Mouse (Mus musculus): ENCODE data around the gene Fam167b. TPM values are rescaled to one million over a fixed set of nuclear protein-coding genes. Genes with fewer than 3 reads are reported as not detected.

Gene Fam167b
- polyA plus RNA-seq, 1 experiment from 2014 or later = 5.1 TPM

- peak; percentile 69 for ATAC-seq (replicated peaks; ENCODE audit: extremely low read depth, insufficient read depth, low FRiP score)
- 1% methylated on average over 36 of the region's 36 CpGs for whole genome bisulfite sequencing
These were observed 6.7 kb upstream of the Fam167b start for GRCm38 (mm10) chr4:129584884-129585608.

GRCm38 (mm10) chr4:129584370-129584769 is 6.0 kb upstream of the Fam167b start:
- H3K4me1 ChIP-seq (ENCODE audit: control insufficient read depth, insufficient read depth, low read length) = peaks cover 8% of the 10 kb centered on the region; the same call in 1 of the 2 replicates
- peak overlapping the region; percentile 76 for H3K9ac ChIP-seq (ENCODE audit: low read length)
- no peaks in the 10 kb centered on the region for H3K9me3 ChIP-seq (replicated peaks; ENCODE audit: control insufficient read depth, low read length)
- peak overlapping the region; percentile 73 for H3K27ac ChIP-seq (ENCODE audit: low read length)
- H3K36me3 ChIP-seq (ENCODE audit: control insufficient read depth, insufficient read depth) = no peaks in the 10 kb centered on the region
- H3K4me2 ChIP-seq (ENCODE audit: low read depth, low read length) = peak overlapping the region; percentile 85
- no peaks in the 10 kb centered on the region for H3K27me3 ChIP-seq (ENCODE audit: control insufficient read depth, insufficient read depth, low read length)
- no peak; the same call in 1 of the 2 replicates for ATAC-seq (replicated peaks; ENCODE audit: extremely low read depth, insufficient read depth, low FRiP score)
- H3K4me3 ChIP-seq (ENCODE audit: low read length) = peak overlapping the region; percentile 62
- WGBS = 70% methylated on average over 1 of the region's 1 CpGs

More at GRCm38 (mm10) chr4:129584884-129585608, 6.7 kb upstream of the Fam167b start:
- no peaks in the 10 kb centered on the region for H3K27me3 ChIP-seq (ENCODE audit: control insufficient read depth, insufficient read depth, low read length)
- H3K4me2 ChIP-seq (ENCODE audit: low read depth, low read length) = peak overlapping the region; percentile 85
- H3K4me1 ChIP-seq (ENCODE audit: control insufficient read depth, insufficient read depth, low read length) = peaks cover 8% of the 10 kb centered on the region; the same call in 1 of the 2 replicates
- H3K4me3 ChIP-seq (ENCODE audit: low read length) = peak overlapping the region; percentile 62
- H3K9me3 ChIP-seq (replicated peaks; ENCODE audit: control insufficient read depth, low read length) = no peaks in the 10 kb centered on the region
- peak overlapping the region; percentile 76 for H3K9ac ChIP-seq (ENCODE audit: low read length)
- no peaks in the 10 kb centered on the region for H3K36me3 ChIP-seq (ENCODE audit: control insufficient read depth, insufficient read depth)
- peak overlapping the region; percentile 73 for H3K27ac ChIP-seq (ENCODE audit: low read length)

- H3K36me3 ChIP-seq (ENCODE audit: control insufficient read depth, insufficient read depth) = no peaks in the 10 kb centered on the region
- WGBS = 75% methylated on average over 1 of the region's 1 CpGs
- ATAC-seq (replicated peaks; ENCODE audit: extremely low read depth, insufficient read depth, low FRiP score) = no peak
- H3K9me3 ChIP-seq (replicated peaks; ENCODE audit: control insufficient read depth, low read length) = no peaks in the 10 kb centered on the region
- no peak overlapping the region for H3K27ac ChIP-seq (ENCODE audit: low read length)
- peaks cover 8% of the 10 kb centered on the region; the same call in 1 of the 2 replicates for H3K4me1 ChIP-seq (ENCODE audit: control insufficient read depth, insufficient read depth, low read length)
- H3K9ac ChIP-seq (ENCODE audit: low read length) = no peak overlapping the region
- H3K4me2 ChIP-seq (ENCODE audit: low read depth, low read length) = no peak overlapping the region
- H3K27me3 ChIP-seq (ENCODE audit: control insufficient read depth, insufficient read depth, low read length) = no peaks in the 10 kb centered on the region
- no peak overlapping the region for H3K4me3 ChIP-seq (ENCODE audit: low read length)
These were observed 3.9 kb upstream of the Fam167b start for GRCm38 (mm10) chr4:129582251-129582650.

- 67% methylated on average over 7 of the region's 7 CpGs for WGBS
These were observed 2.0 kb upstream of the Fam167b start for GRCm38 (mm10) chr4:129580347-129580746.

GRCm38 (mm10) chr4:129577688-129578087 is 661 bp downstream of the Fam167b start:
- Histone ChIP-seq H3K9me3 (replicated peaks; ENCODE audit: control insufficient read depth, low read length) (no peaks in the 10 kb centered on the region), H3K36me3 (ENCODE audit: control insufficient read depth, insufficient read depth) (no peaks in the 10 kb centered on the region), H3K4me2 (ENCODE audit: low read depth, low read length) (peak overlapping the region; percentile 35), H3K27me3 (ENCODE audit: control insufficient read depth, insufficient read depth, low read length) (no peaks in the 10 kb centered on the region), H3K4me3 (ENCODE audit: low read length) (no peak overlapping the region), H3K27ac (ENCODE audit: low read length) (peak overlapping the region; percentile 70), H3K9ac (ENCODE audit: low read length) (no peak overlapping the region), H3K4me1 (ENCODE audit: control insufficient read depth, insufficient read depth, low read length) (peaks cover 8% of the 10 kb centered on the region)
- WGBS = 81% methylated on average over 7 of the region's 7 CpGs
- ATAC-seq (replicated peaks; ENCODE audit: extremely low read depth, insufficient read depth, low FRiP score) = no peak

More at GRCm38 (mm10) chr4:129580347-129580746, 2.0 kb upstream of the Fam167b start:
- no peak overlapping the region for H3K4me3 ChIP-seq (ENCODE audit: low read length)
- no peak overlapping the region for H3K9ac ChIP-seq (ENCODE audit: low read length)
- peaks cover 10% of the 10 kb centered on the region; the same call in 1 of the 2 replicates for H3K4me1 ChIP-seq (ENCODE audit: control insufficient read depth, insufficient read depth, low read length)
- no peak for ATAC-seq (replicated peaks; ENCODE audit: extremely low read depth, insufficient read depth, low FRiP score)
- no peaks in the 10 kb centered on the region for H3K27me3 ChIP-seq (ENCODE audit: control insufficient read depth, insufficient read depth, low read length)
- H3K9me3 ChIP-seq (replicated peaks; ENCODE audit: control insufficient read depth, low read length) = no peaks in the 10 kb centered on the region
- 0 out of 2 replicates have a peak overlapping the region, but pooled peaks have one; percentile 22 for H3K27ac ChIP-seq (ENCODE audit: low read length)
- H3K36me3 ChIP-seq (ENCODE audit: control insufficient read depth, insufficient read depth) = no peaks in the 10 kb centered on the region
- no peak overlapping the region for H3K4me2 ChIP-seq (ENCODE audit: low read depth, low read length)

GRCm38 (mm10) chr4:129576863-129577491 is 1.4 kb downstream of the Fam167b start:
- Histone ChIP-seq H3K36me3 (ENCODE audit: control insufficient read depth, insufficient read depth) (no peaks in the 10 kb centered on the region), H3K9ac (ENCODE audit: low read length) (peak overlapping the region; percentile 6; the same call in 1 of the 2 replicates), H3K27me3 (ENCODE audit: control insufficient read depth, insufficient read depth, low read length) (no peaks in the 10 kb centered on the region), H3K27ac (ENCODE audit: low read length) (no peak overlapping the region), H3K4me2 (ENCODE audit: low read depth, low read length) (peak overlapping the region; percentile 35), H3K4me1 (ENCODE audit: control insufficient read depth, insufficient read depth, low read length) (peaks cover 9% of the 10 kb centered on the region), H3K9me3 (replicated peaks; ENCODE audit: control insufficient read depth, low read length) (no peaks in the 10 kb centered on the region), H3K4me3 (ENCODE audit: low read length) (peak overlapping the region; percentile 8; the same call in 1 of the 2 replicates)
- ATAC-seq (replicated peaks; ENCODE audit: extremely low read depth, insufficient read depth, low FRiP score) = no peak
- WGBS = 24% methylated on average over 21 of the region's 21 CpGs

GRCm38 (mm10) chr4:129575171-129575844 is 3.0 kb downstream of the Fam167b start:
- peaks cover 9% of the 10 kb centered on the region for H3K4me1 ChIP-seq (ENCODE audit: control insufficient read depth, insufficient read depth, low read length)
- no peak overlapping the region for H3K9ac ChIP-seq (ENCODE audit: low read length)
- peak overlapping the region; percentile 20 for H3K4me2 ChIP-seq (ENCODE audit: low read depth, low read length)
- peak overlapping the region; percentile 83 for H3K27ac ChIP-seq (ENCODE audit: low read length)
- peak; percentile 46; the same call in 1 of the 2 replicates for ATAC-seq (replicated peaks; ENCODE audit: extremely low read depth, insufficient read depth, low FRiP score)
- no peaks in the 10 kb centered on the region for H3K9me3 ChIP-seq (replicated peaks; ENCODE audit: control insufficient read depth, low read length)
- H3K4me3 ChIP-seq (ENCODE audit: low read length) = no peak overlapping the region
- H3K36me3 ChIP-seq (ENCODE audit: control insufficient read depth, insufficient read depth) = no peaks in the 10 kb centered on the region
- WGBS = 36% methylated on average over 7 of the region's 8 CpGs
- H3K27me3 ChIP-seq (ENCODE audit: control insufficient read depth, insufficient read depth, low read length) = no peaks in the 10 kb centered on the region

- ATAC-seq (replicated peaks; ENCODE audit: extremely low read depth, insufficient read depth, low FRiP score) = no peak
- Histone ChIP-seq H3K9me3 (replicated peaks; ENCODE audit: control insufficient read depth, low read length) (no peaks in the 10 kb centered on the region), H3K27me3 (ENCODE audit: control insufficient read depth, insufficient read depth, low read length) (no peaks in the 10 kb centered on the region), H3K4me1 (ENCODE audit: control insufficient read depth, insufficient read depth, low read length) (peaks cover 9% of the 10 kb centered on the region), H3K9ac (ENCODE audit: low read length) (no peak within 1 kb of the TSS), H3K4me2 (ENCODE audit: low read depth, low read length) (peak within 1 kb of the TSS; percentile 26), H3K36me3 (ENCODE audit: control insufficient read depth, insufficient read depth) (no peaks in the 10 kb centered on the region), H3K4me3 (ENCODE audit: low read length) (peak within 1 kb of the TSS; percentile 0; the same call in 1 of the 2 replicates), H3K27ac (ENCODE audit: low read length) (peak within 1 kb of the TSS; percentile 2)
- WGBS = 89% methylated on average over 8 of the region's 8 CpGs
These were observed 4.9 kb downstream of the Fam167b start, which contains the start of gene Lck for GRCm38 (mm10) chr4:129573430-129573829. TSS of gene Lck (minus strand) at chr4:129573641.
